Mouse (Mus musculus) kidney, adult 18-20 months (tissue): ENCODE data around the gene Gm13084.
"Not testable (repeated sequence)": the region's sequence is repeated elsewhere in the genome, so short reads cannot be mapped to it uniquely, and the experiment has no call there.

ENCODE experiments used
- DNase-seq: peaks from one replicate; pipeline ENCODE4 v3.0.0; 2021

The Gm13084 gene

DNA sequence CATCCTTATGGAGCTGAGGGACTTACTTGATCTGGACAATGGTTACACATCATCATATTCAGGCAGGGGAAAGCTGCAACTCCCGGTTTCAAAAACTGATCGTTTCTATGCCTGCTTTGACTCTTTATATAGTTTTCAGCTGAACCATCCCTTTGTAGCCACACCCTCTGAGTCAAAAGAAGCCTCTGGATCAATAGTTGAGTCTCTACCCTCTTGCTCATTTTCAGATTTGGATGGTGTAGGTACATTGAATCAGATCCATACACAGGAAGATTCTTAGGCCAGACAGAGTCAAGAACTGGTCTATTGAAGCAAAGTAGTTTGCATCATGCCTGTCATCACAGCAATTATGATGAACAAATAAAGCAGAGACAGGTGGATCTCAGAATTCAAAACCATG, at the start of gene Gm13084:
Gene Gm13084, minus strand, starts transcription at position 101 of the 400 bp plus-strand sequence.
- no peak for DNase-seq

DNA sequence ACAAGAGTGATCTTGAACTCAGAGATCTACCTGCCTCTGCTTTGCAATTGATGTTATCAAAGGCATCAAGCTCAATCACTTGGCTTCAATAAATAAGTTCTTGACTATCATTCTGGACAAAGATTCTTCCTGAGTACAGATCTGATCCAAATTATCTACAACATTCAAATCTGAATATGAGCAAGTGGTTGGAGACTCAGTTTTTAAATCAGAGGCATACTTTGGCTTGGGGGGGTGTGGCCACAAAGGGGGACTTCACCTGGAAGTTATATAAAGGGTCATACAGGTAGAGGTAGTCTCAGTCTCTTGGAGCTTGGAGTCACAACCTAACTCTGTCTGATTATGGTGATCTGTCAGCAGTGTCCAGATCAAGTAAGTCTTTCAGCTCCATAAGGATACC, 30.3 kb upstream of the Gm13084 start, which contains the start of gene Gm13103:
Gene Gm13103, plus strand, starts transcription at position 301 of the 400 bp plus-strand sequence.
- not testable (repeated sequence) for DNase-seq

DNA sequence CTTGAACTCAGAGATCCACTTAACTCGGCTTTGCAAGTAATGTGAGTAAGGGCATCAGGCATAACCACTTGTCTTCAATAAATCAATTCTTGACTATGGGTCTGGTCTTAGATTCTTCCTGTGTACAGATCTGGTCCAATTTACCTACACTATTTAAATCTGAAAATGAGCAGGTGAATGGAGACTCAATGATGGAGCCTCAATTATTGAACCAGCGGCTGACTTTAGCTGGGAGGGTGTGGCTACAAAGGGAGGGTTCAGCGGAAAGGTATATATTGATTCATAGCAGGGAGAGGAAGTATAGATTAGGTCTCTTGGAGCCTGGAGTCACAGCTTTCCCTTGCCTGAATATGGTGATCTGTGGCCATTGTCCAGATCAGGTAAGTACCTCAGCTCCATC, 26.8 kb downstream of the Gm13084 start, which contains the start of gene Gm13023:
Gene Gm13023, plus strand, starts transcription at position 301 of the 400 bp plus-strand sequence.
- not testable (repeated sequence) for DNase-seq
